Mouse (Mus musculus): Measurements from ENCODE around the gene Ifitm2.
A peak's percentile ranks its signal among the peaks of the same experiment; 100 is the strongest.

- TF ChIP-seq IRF4 (IDR thresholded peaks at IDR 0.05; ENCODE audit: low read depth, low read length) = no peak
- TF ChIP-seq CTCF (conservative IDR thresholded peaks at IDR 0.05 in 1 of 2, IDR thresholded peaks at IDR 0.05 in 1 of 2; ENCODE audit: low read depth in 2 of 2, low read length in 2 of 2) = peak in 1 of 2 experiments; percentile 55; a peak in 2 of 4 replicates
- peak; percentile 35 for TF ChIP-seq SMC3 (IDR thresholded peaks at IDR 0.05; ENCODE audit: low read depth, low read length)
- no peak for TF ChIP-seq EP300 (IDR thresholded peaks at IDR 0.05; ENCODE audit: low read length)
- no peak for TF ChIP-seq USF2 (conservative IDR thresholded peaks at IDR 0.05; ENCODE audit: low read depth, low read length)
- TF ChIP-seq NELFE (IDR thresholded peaks at IDR 0.05; ENCODE audit: low read depth, low read length) = no peak
- TF ChIP-seq POLR2A (IDR thresholded peaks at IDR 0.05; ENCODE audit: low read depth, low read length) = peak; percentile 37; the same call in 1 of the 2 replicates
Measured at GRCm38 (mm10) chr7:141000881-141001708, 45.3 kb upstream of the Ifitm2 start.
